Mouse (Mus musculus) cerebellum, postnatal 4 days (tissue): ENCODE measurements around the gene Lypd5.

Experiments
- DNase-seq, 2 experiments: peaks; one replicate each; pipeline ENCODE4 v3.0.0; 2022; ENCODE audit warnings: low spot score in 2 of 2, mixed read lengths in 1 of 2

Lypd5 gene

DNA sequence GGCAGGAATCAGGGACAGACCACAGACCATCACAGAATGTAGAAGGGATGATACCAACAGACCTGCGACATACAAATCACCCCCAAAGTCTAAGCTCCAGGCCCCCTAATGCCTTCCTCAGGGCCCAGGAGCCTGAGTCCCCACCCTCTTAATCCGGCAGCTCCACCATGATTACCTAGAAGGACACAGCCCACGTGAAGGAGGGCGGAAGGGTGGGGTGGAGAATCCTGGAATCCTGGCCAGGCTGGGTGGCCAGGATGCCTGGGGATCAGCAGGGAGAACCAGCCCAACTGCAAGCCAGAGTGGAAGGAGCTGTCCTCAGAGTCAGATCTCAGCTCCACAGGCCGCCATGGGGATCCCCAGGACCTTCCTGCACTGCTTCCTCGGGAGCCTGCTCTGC, at the start of gene Lypd5:
Gene Lypd5 (plus strand): TSS at position 301 of the 400 bp plus-strand sequence.
- no peak for DNase-seq

DNA sequence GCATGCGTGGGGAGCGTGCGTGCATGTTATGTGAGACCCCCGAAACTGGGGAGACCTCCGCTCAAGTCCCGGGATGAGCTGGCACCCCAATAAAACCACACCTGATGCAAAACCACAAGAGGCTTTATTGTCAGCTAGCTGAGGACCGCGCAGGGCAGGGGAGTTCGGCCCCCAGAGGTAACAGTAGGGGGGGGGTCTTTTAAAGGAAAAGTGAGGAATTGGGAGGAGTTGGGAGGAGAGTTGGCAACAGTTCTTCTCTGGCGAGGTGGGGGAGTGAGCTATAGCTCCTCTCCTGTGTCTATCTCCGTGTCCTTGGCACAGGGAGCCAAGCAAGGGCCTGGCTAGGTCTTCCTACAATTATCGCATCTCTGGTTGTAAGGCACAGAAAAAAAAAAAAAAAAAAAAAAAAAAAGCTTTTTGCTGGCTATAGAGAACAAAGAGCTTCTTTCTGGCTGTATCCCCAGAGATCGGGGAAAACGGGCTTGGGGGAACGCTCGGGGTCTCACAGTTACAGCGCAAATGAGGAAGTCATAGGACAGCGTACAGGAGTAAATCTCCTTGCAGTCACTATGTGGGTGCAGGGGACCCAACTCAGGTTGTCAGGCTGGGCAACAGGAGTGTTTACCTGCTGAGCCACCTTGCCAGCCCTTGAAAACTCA, 49.0 kb upstream of the Lypd5 start:
- DNase-seq, result peak in 1 of 2 experiments; percentile 26

DNA sequence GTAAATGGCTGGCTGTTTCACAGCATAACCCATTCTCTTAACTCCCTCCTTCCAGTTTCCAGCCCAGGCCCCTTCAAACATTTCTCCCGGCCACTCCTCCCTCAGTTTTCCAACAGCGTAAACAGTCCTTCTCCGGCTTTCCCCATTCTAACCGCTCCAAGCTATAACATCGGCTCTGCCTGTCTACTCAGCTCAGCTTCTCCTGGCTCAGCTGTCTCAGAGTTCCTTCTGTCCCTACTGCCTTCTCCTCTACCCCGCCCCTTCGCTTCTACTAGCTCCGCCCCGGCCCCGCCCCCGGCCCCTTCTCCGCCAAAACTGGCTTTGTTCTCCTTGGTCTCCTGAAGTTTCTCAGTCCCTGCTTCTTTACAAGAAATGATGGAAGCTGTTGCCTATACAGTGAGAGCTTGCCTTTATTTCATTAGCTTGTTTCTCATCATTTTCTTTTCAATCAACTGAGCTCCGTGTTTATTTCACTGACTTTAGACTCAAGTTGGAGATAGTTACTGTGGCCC, 48.2 kb upstream of the Lypd5 start, which contains the start of gene Zfp61:
Gene Zfp61 (minus strand): TSS at position 462 of the 512 bp plus-strand sequence.
- peak in 1 of 2 experiments; percentile 32 for DNase-seq

DNA sequence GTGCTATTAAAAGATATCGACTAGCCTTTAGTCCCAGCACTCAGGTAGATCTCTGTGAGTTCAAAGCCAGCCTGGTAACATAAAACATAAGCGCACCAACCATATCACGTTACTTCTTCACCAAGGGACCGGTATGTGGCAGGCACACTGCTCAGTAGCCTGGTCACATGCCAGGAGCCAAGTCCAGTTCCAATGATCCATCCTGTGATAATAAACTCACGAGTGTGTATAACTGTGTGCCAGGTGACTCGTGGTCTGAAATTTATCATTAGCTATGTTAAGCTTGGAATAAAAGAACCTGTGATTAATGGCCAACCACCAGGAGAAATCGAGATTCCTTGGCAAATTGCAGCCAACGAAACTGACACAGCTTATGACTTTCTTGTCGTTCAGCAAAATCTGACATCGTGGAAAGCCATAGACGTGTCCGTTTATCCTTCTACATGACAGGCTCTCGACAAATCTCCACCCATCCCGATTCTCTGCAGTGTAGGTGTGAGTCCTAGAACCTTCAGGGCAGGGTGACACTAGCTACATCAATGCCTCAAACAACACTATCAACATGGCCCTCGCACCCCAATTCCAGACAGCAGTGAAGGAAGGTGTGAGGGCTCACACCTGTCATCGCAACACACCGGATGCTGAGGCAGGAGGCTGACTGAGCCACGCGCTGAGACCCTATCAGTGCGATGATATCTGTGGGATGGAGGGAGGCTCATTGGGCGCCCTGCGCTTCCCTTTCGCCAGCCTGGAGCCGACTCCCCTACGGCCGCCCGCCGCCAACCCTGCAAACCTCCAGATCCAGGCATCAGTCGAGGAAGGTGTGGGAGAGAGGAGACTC, 33.0 kb upstream of the Lypd5 start:
- DNase-seq, result no peak

DNA sequence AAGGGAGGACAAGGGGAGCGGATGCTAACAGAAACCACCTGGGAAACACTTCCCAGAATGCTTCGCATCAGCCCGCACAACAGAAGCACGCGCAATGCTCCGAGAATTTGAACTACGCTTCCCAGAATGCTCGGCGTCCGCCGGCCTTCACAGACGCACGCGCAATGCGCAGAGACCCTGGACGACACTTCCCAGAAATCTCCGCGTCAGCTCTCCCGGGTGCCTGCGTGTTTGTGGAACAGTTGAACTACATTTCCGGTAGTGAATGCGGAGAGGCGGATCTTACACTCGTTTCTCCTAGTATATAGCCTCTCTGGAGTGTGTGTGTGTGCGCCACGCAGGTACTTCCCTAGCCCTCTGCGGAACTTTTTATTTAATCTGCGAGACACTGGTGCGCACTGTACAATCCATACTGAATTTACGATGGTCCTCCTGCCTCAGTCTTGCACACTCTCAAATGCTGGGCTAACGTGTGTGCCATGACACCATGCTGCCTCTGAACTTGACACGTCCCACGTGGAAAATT, 32.4 kb upstream of the Lypd5 start, which contains the start of gene Zfp94:
Gene Zfp94 (minus strand): TSS at position 100 of the 526 bp plus-strand sequence.
- peak; percentile 84 to 90 for DNase-seq

DNA sequence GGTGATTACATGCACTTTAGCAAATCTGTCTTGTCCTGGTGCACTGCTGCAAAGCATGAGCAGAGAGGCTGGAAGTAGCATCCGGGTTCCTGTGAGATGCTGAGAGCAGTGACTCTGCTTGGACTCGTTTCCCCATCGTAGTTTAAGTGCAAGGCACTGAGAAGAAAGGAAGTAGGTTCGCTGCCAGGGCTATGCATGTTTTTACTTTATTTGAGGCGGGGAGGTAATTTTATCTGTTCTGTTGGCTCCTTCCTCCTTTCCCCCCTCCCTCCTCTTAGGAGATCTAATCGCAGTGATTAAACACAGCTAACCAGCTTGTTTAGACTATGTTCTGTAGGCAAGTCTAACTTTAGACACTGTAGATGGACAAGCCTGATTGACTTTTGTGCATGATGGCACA, 30.1 kb upstream of the Lypd5 start:
- no peak for DNase-seq

GRCm38 (mm10) chr7:24322593-24322992, 26.4 kb upstream of the Lypd5 start:
- no peak for DNase-seq

DNA sequence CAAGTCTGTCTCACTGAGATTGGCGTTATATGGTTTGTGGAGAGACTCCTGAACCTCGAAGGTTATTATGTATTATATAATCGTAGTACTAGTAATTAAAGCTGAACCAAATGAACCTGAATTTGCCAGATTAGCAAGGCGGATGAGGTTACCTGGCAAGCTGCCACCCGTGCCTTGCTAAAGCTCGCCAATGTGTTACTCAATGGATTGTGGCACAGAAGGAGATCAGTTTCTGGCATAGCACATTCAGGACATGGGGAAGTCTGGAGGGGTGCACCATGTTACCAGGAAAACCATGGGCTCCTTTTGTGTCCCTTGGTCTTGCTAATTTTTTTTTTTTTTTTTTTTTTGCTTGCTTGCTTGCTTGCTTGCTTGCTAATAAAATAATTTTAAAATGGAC, 23.8 kb upstream of the Lypd5 start:
- peak in 1 of 2 experiments; percentile 34 for DNase-seq

DNA sequence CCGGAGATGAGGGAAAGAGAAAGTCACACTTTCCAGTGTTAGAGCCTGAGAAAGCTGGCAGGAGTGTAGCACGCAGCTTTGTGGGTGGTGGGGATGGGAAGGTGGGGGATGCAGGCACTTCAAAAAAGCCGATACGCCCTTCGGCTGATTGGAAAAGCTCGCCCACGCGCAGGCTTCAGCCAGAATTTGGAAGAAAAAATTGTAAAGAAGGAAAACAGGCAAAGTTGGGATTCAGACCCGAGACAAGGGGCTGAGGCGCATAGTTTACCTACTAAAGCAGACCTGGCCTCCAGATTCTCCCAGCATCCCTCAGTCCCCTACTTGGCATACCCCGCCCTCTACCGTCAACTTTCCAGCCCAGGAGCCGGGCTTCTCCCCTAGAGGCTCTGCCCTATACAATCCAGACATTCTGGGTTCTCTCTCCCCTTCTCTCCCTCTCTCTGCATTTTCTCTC, 23.3 kb upstream of the Lypd5 start:
- no peak for DNase-seq

DNA sequence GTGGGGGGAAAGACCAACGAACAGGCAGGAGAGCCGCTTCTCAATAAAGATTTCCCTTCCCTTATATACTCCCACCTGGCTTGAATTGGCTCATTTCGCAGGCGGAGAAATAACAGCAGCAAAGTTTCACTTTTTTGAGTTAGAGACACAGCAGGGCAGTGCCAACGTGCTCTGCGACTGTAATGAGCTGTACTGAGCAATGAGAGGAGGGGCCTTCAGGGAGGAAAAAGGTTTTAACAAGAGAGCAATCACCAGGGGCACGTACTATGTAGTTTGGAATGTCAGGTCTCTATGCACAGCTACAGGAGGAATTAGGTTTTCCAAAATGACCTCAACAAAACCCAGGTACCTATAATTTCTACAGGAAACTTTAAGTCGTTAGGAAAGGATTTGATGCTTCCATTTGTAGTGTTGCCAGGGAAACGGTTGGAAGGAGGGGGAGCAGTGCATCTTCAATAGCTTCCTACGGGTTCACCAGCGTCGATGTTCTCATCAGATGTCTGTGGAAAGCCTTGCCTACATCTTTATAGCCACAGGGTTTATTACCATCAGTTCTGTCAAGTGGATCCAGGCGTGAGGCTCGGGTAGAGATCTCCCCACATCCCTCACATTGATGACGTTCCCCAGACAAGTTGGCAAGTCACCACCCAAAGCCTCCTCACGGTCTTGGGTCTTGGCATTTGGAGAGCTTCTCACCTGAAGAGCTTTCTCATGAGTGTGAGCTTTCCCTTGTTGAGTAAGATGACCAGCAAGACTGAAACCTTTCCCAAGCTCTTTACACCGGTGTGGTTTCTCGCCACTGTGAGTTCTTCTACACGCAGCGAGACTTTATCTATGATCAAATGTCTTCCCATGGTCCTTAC, 22.5 kb upstream of the Lypd5 start:
- no peak for DNase-seq

- DNase-seq, result no peak
These were observed 21.6 kb upstream of the Lypd5 start for GRCm38 (mm10) chr7:24327281-24327975.

GRCm38 (mm10) chr7:24333304-24333986, 15.6 kb upstream of the Lypd5 start, which contains the start of gene Tescl:
Gene Tescl (minus strand): TSS chr7:24333936.
- DNase-seq, result peak in 1 of 2 experiments; percentile 4

DNA sequence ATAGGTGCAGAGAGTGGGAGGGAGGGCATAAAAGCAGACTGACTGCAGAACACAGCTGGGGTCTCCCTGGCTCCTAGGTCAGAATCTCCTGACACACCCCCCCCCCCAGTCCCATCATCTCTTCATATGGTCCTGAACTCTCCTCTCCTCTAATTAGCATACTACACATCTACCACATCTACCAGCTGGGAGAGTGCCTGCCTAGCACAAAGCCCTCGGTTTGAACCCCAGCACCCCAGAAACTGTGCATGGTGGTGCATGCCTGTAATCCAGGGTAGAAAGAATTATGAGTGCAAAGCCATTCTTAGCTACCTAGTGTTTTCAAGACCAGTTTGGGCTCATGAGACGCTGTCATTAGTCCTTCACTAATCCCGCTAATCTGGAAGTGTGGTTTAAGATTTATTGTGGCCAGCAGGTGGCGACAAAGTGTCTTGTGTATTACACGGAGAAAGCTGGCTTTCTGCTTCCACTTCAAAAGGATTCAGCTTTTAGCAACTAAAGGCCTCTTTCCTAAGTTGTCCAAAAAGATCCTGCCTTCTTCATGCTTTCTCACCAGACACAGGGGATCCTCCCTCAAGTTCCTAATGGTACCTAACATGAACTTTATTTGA, 13.2 kb upstream of the Lypd5 start:
- peak; percentile 52 to 75 for DNase-seq

- DNase-seq, result no peak
These were observed 10.8 kb upstream of the Lypd5 start for GRCm38 (mm10) chr7:24338241-24338640.

DNA sequence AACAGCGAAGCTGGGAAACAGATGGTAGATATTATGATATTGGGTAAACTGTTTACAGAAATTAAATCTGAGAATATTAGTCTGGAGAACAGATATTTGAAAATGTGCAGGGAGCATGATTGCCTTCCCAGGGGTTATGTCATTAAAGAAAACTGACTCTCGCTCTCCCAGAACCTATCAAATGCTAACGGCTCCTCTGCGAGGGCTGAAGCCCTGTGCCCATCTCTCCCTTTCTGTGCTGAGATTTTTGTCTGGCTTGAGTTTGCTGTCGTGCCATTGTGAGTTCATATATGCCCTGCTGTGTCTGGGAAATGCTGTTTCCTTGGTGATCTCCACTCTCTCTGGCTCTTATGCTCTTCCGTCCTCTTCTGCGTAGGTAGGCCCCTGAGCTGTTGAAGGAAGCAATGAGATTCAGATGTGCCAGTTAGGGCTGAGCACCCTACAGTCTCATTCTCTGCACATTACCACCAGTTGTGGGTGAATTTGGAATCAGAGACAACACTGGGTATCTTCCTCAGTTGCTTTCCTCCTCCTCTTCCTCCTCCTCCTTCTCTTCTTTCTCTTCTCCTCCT, 5.2 kb upstream of the Lypd5 start:
- no peak for DNase-seq

- DNase-seq, result no peak
These were observed 2.6 kb upstream of the Lypd5 start for GRCm38 (mm10) chr7:24346444-24346843.

- no peak for DNase-seq
These were observed 6.7 kb downstream of the Lypd5 start for GRCm38 (mm10) chr7:24355646-24356045.

DNA sequence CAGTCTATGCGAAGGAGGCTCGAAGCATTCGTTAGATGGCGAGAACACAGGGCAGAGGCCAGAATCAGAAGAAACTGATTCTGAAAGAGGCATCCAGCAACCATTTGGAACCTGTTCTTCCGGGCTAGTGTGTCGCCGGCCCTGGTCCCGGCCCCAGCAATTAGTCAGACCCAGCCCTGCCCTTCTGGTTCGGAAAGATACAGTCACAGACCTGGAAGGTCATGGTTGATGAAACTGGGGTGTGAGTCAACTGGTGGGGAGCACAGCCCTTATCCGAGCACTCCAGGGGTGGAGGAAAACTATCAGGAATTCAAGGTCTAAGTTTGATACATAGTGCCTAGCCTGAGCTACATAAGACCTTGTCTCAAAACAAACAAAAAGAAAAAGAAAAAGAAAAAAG, 7.1 kb downstream of the Lypd5 start:
- DNase-seq, result no peak

GRCm38 (mm10) chr7:24357899-24358298, 8.9 kb downstream of the Lypd5 start:
- no peak for DNase-seq
